Mouse (Mus musculus) liver, postnatal 0 days (tissue): ENCODE results near the gene Zfp800. TPM values are rescaled to one million over a fixed set of nuclear protein-coding genes. Genes with fewer than 3 reads are reported as not detected.

Source experiments
- ATAC-seq: fragments of 200-750 bp; cut with Nextera tagmentation; 2 replicates; pipeline ENCODE4 v1.8.0; 2017; ENCODE audit warnings: mild to moderate bottlenecking, moderate library complexity
- DNase-seq: peaks from one replicate; pipeline ENCODE4 v3.0.0-alpha.2; 2016
- H3K27ac ChIP-seq: fragments of 300-500 bp; sonication (generic); 2 replicates; pipeline ENCODE4 v1.5.1; 2014; ENCODE audit warnings: antibody characterized with exemption, moderate library complexity, mild to moderate bottlenecking, low read depth
- H3K27me3 ChIP-seq: fragments of 300-500 bp; sonication (generic); 2 replicates; pipeline ENCODE4 v1.6.1; 2014; ENCODE audit warnings: low read length, control low read depth, mixed read lengths; ENCODE audit not compliant: insufficient read depth
- H3K36me3 ChIP-seq: fragments of 300-500 bp; sonication (generic); replicated peaks from 2 replicates; pipeline ENCODE4 v1.6.1; 2014; ENCODE audit warnings: mild to moderate bottlenecking, control low read depth, low read length, moderate library complexity, mixed read lengths; ENCODE audit not compliant: insufficient read depth
- H3K4me1 ChIP-seq: fragments of 300-500 bp; sonication (generic); 2 replicates; pipeline ENCODE4 v1.6.1; 2014; ENCODE audit warnings: antibody characterized with exemption, mild to moderate bottlenecking, control low read depth; ENCODE audit not compliant: insufficient read depth
- H3K4me2 ChIP-seq: fragments of 300-500 bp; sonication (generic); 2 replicates; pipeline ENCODE4 v1.6.1; 2014; ENCODE audit warnings: low read depth, mild to moderate bottlenecking, low read length, moderate library complexity, mixed read lengths
- H3K4me3 ChIP-seq: fragments of 300-500 bp; sonication (generic); 2 replicates; pipeline ENCODE4 v1.5.1; 2014; ENCODE audit warnings: low read depth, low read length
- H3K9ac ChIP-seq: fragments of 300-500 bp; sonication (generic); replicated peaks from 2 replicates; pipeline ENCODE4 v1.6.1; 2014; ENCODE audit warnings: mild to moderate bottlenecking, moderate library complexity
- H3K9me3 ChIP-seq: fragments of 300-500 bp; sonication (generic); 2 replicates; pipeline ENCODE4 v1.6.1; 2016; ENCODE audit warnings: mild to moderate bottlenecking, control low read depth, low read length, mixed read lengths
- CTCF ChIP-seq: sonication (generic); IDR thresholded peaks from 2 replicates; pipeline ENCODE4 v1.5.1; 2016; ENCODE audit warnings: antibody characterized with exemption, low read depth
- EP300 ChIP-seq: IDR thresholded peaks from 2 replicates; pipeline ENCODE4 v1.6.1; 2016; ENCODE audit warnings: antibody characterized with exemption, low read depth, mild to moderate bottlenecking
- WGBS: fragments of 180-500 bp; shearing (Covaris S2); extraction: QIAGEN DNeasy Blood & Tissue Kit; methylation state at CpG from one replicate; pipeline ENCODE4 v1.1.7; 2014; ENCODE audit not compliant: insufficient replicate concordance; 5-methylcytosine and 5-hydroxymethylcytosine counted together
- polyA plus RNA-seq: library from polyadenylated mRNA; unstranded; fragments of >200 nt; fragmentation: Nextera tagmentation; extraction: Ambion mirVana; gene quantifications from 2 replicates; pipeline ENCODE4 v1.2.1, GENCODE M21; 2015

Gene Zfp800
- polyA plus RNA-seq, 1 experiment from 2014 or later: 17.1 TPM

DNA sequence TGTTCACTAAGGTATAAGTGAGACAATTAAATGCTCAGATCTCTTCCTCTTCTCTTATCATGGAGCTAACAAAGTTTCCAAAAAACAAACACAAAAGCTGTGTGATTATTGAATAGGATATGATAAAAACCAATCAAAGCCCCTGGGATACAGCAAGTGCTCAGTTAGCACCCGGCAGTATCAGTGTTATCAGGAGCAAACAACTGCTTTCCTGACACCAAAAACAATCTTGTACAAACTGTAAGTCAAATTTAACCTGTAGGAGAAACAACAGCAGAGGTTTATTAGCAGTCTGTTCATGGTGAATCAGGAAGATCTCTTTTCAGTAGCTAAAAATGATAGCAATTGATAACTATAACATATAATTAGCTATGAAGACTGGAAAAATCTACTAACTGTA is 140.0 kb downstream of the Zfp800 start:
- Histone ChIP-seq H3K9me3 (no peaks in the 10 kb centered on the region), H3K27ac (no peak overlapping the region), H3K27me3 (no peaks in the 10 kb centered on the region), H3K4me1 (peaks cover 10% of the 10 kb centered on the region), H3K4me2 (no peak overlapping the region), H3K36me3 (peaks cover 38% of the 10 kb centered on the region), H3K9ac (no peak overlapping the region), H3K4me3 (no peak overlapping the region)
- TF ChIP-seq EP300 (peak; percentile 52; the same call in 1 of the 2 replicates), CTCF (no peak)
- 48% methylated on average over 1 of the region's 1 CpGs for WGBS
- DNase-seq (no peak), ATAC-seq (no peak)

DNA sequence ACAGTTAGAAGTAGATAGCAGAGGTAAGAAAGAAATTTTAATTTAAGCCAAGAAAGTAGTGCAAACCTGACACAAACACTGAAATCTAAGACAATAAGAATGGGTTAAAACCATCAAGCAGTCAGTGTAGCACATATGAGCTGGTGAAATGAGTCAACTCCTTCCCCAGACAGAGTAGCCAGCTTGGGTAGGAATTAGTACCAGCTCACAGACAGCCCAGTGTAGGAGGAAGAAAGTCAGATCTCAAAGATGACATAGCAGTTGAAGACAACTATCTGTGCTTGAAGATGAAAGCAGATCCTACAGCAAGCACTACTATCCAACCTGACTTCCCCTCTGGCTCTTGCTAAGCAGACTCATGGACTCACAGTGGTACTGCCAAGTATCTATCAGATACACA is 145.0 kb downstream of the Zfp800 start:
- peaks cover 54% of the 10 kb centered on the region for H3K36me3 ChIP-seq
- no peaks in the 10 kb centered on the region for H3K4me1 ChIP-seq
- DNase-seq (no peak), ATAC-seq (no peak)
- no peak overlapping the region for H3K27ac ChIP-seq
- no peak overlapping the region for H3K4me2 ChIP-seq
- no peaks in the 10 kb centered on the region for H3K9me3 ChIP-seq
- no peak for TF ChIP-seq CTCF
- no peak for TF ChIP-seq EP300
- H3K4me3 ChIP-seq: no peak overlapping the region
- H3K27me3 ChIP-seq: no peaks in the 10 kb centered on the region
- no peak overlapping the region for H3K9ac ChIP-seq

- WGBS: 86% methylated on average over 2 of the region's 2 CpGs
- no peak for DNase-seq
- Histone ChIP-seq H3K36me3 (peaks cover 48% of the 10 kb centered on the region), H3K4me3 (no peak overlapping the region), H3K9me3 (no peaks in the 10 kb centered on the region), H3K4me2 (no peak overlapping the region), H3K9ac (no peak overlapping the region), H3K27ac (no peak overlapping the region), H3K4me1 (no peaks in the 10 kb centered on the region), H3K27me3 (no peaks in the 10 kb centered on the region)
- TF ChIP-seq CTCF (no peak), EP300 (no peak)
- ATAC-seq: no peak
Measured at GRCm38 (mm10) chr6:28248211-28248610, 149.6 kb downstream of the Zfp800 start.

- Histone ChIP-seq H3K4me3 (no peak overlapping the region), H3K4me2 (peak overlapping the region; percentile 54), H3K36me3 (peaks cover 25% of the 10 kb centered on the region), H3K4me1 (peaks cover 16% of the 10 kb centered on the region), H3K9me3 (no peaks in the 10 kb centered on the region), H3K27me3 (no peaks in the 10 kb centered on the region), H3K9ac (0 out of 2 replicates have a peak overlapping the region, but pooled peaks have one; percentile 2), H3K27ac (peak overlapping the region; percentile 90)
- WGBS: 54% methylated on average over 7 of the region's 7 CpGs
- DNase-seq (no peak), ATAC-seq (peak; percentile 97)
- TF ChIP-seq EP300 (peak; percentile 100), CTCF (no peak)
Measured at GRCm38 (mm10) chr6:28232618-28233361, 165.0 kb downstream of the Zfp800 start.

GRCm38 (mm10) chr6:28228085-28228484 is 169.7 kb downstream of the Zfp800 start:
- Histone ChIP-seq H3K4me3 (no peak overlapping the region), H3K36me3 (peaks cover 30% of the 10 kb centered on the region), H3K4me2 (no peak overlapping the region), H3K9me3 (no peaks in the 10 kb centered on the region), H3K4me1 (0 out of 2 replicates have a peak, but pooled peaks cover 4% of the 10 kb centered on the region), H3K9ac (no peak overlapping the region), H3K27me3 (no peaks in the 10 kb centered on the region), H3K27ac (no peak overlapping the region)
- 82% methylated on average over 3 of the region's 3 CpGs for WGBS
- ATAC-seq (no peak), DNase-seq (no peak)
- no peak for TF ChIP-seq CTCF
- TF ChIP-seq EP300: no peak

GRCm38 (mm10) chr6:28221017-28221416 is 176.8 kb downstream of the Zfp800 start:
- peaks cover 14% of the 10 kb centered on the region for H3K36me3 ChIP-seq
- 84% methylated on average over 4 of the region's 4 CpGs for WGBS
- no peak overlapping the region for H3K4me2 ChIP-seq
- no peak for ATAC-seq
- no peak overlapping the region for H3K27ac ChIP-seq
- no peak overlapping the region for H3K9ac ChIP-seq
- no peak overlapping the region for H3K4me3 ChIP-seq
- TF ChIP-seq EP300: no peak
- no peaks in the 10 kb centered on the region for H3K9me3 ChIP-seq
- no peaks in the 10 kb centered on the region for H3K27me3 ChIP-seq
- no peaks in the 10 kb centered on the region for H3K4me1 ChIP-seq
- DNase-seq: no peak
